Mouse (Mus musculus) urinary bladder, adult 2 months (tissue): ENCODE data around the gene Casp3. TPM values are rescaled to one million over a fixed set of nuclear protein-coding genes. Genes with fewer than 3 reads are reported as not detected.

Experiments
- DNase-seq: peaks from one replicate; pipeline ENCODE4 v3.0.0; 2022; ENCODE audit warnings: low spot score
- polyA plus RNA-seq: library from polyadenylated mRNA; depleted of rRNA; stranded (reverse); fragments of >200 nt; gene quantifications from 2 replicates; pipeline ENCODE4 v1.2.3, GENCODE M21; 2012; rRNA removed

Gene Casp3
- polyA plus RNA-seq, 1 experiment, result 15.5 TPM

DNA sequence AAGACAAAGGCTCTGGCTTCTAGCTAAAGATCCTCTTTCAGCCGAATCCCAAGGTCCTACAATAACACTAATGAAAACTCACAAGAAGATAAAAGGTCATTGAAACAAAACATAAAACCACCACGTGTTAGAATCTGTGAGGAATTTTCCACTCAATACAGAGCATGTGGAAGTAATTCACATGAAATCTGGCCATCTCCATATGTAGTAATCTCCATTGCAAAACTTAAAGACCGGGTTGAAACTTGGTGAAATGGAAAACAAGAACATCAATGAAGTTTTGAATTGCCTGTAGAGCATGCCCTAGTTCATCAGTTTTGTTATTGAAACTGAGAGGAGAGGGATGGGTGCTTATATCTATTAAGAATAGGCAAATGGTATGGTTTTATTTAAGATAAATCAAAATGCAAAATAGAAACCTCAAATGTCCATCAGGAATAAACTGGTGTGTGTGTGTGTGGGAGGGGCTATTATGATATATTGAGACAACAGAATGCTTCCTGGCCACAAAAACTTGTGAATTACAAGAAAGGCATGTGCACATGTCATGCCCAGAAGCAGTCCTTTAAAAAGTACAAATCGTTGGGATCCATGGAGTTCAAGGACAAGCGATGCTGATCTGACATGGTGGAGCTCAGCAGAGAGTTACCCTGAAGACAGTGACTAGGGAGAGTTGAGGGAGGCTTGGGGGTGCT, 63.7 kb downstream of the Casp3 start:
- no peak for DNase-seq

DNA sequence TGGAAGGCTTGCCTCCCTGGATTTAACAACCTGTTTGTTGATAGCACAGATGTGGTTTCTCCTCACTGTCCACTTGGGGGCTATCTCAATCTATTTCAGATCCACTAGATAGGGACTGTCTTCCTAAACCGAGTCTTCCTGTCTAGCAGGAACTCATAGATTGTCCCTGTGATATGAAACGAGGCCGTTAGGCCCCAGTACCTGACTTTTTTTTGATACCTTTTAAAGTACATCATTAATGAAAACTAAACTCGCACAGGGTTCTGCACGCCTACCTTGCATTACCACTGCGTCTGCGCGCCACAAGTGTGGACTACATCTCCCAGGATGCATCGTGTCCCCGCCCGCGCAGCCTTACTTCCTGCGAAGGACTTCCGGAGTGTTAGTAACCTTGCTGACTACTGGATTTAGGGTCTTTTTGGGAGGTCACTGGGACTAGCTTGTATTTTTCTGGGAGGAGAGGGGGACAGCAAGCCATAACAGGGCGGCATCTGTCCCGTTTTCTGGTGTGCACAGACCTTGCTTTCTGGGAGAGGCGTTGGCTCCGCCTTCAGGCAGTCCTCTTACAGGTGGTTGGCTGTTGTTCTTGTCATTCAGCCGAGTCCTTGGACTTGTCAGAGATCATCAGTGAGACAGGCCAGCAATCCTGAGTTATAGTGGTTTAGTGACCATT, 69.7 kb downstream of the Casp3 start:
- DNase-seq, result peak; percentile 74

Other genes with a start within 250 kb of the Casp3 start
- 44.2 and 46.6 TPM in 2 replicates for gene Acsl1, start 146.3 kb upstream of the Casp3 start, polyA plus RNA-seq
- gene Cenpu, start 65.3 kb upstream of the Casp3 start, polyA plus RNA-seq, result 0.86 and 1.4 TPM in 2 replicates
- 4.1 and 5.1 TPM in 2 replicates for gene Primpol, start 79 bp upstream of the Casp3 start, polyA plus RNA-seq
- 15.0 and 32.4 TPM in 2 replicates for gene Irf2, start 122.4 kb downstream of the Casp3 start, polyA plus RNA-seq